Mouse (Mus musculus) lung, postnatal 4 days (tissue): Measurements from ENCODE around the gene Ubr1.

Experiments used
- DNase-seq, 2 experiments: peaks; one replicate each; pipeline ENCODE4 v3.0.0; 2021

Ubr1 gene

GRCm38 (mm10) chr2:120852626-120853025 is 117.9 kb downstream of the Ubr1 start:
- no peak for DNase-seq

DNA sequence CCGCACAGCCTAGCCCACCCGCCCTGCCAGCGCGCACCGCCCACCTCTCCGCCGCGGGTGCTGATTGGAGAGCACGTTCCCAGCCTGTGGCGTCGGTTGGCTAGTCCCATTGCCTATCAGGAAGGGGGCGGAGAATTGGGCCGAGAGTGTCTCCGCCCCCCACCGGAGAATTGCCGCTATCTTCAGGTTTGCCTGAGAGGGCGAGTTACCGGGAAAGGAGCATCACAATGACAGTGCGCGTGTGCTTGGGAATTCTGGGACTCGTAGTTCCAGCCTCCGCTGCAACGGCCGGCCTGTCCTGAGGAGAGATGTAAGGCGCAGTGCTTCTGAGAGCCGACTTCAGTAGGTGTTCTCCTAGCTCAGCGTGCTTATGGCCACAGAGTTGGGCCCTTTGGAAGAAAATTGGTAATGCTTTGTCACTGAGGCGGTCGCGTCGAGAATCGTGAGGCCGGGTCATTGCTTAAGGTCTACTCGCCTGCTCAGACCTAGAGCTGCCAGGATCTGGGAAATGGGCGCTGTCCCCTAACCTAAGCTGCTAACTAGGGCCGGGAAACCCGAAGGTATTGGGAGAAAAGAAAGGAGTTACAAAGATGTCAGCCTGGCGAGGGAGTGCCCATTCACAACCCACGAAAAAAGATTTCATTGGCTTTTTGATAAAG is 120.0 kb downstream of the Ubr1 start, which contains the start of gene Ttbk2:
TSS of gene Ttbk2 (minus strand) at position 181 of the 659 bp plus-strand sequence.
- peak; percentile 97 to 98 for DNase-seq

DNA sequence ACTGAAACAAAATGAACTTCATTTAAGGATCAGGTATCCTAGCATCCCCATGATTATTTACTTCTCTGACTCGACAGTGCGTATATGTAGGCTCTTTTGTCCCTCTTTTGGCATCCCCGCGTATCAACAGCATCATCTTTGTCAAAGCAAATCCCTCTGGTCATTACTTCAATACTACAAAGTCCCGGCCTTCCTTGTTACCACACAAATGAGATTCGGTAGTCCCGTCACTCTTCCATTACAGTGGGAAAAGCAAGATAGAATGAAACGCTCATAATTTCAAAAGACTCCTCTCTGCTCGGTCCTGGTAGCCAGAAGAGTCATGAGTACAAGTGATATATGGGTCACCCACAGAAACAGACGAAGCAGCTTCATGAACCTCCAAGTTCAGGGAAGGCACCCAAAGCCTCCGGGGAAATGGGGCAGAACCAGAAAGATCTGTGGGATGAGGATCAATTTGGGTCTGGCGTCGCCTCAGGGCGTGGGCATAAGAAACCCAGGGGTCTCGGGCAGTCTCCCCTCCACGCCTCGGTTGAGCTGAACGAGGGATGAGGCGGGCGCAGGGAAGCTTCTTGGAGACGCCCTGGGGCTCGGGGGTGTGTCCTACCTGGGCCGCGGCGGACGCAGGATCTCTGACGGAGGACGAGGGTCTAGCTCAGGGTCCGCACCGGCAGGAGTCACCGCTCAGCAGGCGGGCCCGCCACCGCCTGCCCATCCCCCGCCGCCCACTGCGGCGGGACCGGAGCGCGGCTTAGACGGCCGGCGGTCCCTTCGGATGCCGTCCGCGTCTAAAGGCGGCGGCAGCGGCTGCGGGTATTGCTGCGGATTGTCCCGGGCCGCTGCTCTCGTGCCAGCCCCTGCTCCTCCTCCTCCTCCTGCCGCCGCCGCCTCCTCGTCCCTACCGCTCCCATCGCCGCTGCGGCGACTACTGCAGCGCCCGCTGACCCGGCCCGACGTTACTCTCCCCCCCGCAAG is 120.8 kb downstream of the Ubr1 start, which contains the start of gene Cdan1:
TSS of gene Cdan1 (minus strand) at position 680 of the 975 bp plus-strand sequence.
- DNase-seq: no peak

DNA sequence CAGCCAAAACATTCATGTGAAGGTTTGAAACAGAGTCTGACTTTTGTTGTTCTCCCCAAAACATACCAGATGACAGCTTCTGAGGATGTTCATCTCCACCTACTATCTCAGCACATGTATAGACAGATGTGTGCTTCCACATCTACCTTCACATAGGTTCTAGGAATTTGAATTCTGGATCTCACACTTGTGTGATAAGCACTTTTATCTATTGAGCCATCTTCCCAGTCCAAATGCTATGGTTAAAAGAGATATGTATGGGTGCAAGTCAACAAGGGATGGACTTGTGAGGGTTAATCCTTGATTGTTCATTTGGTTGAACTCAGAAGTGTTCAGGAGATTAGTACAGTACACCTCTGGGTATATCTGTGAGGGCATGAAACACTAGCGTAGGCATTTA is 125.2 kb downstream of the Ubr1 start:
- DNase-seq: no peak

- no peak for DNase-seq
Observed at GRCm38 (mm10) chr2:120843990-120844389, 126.5 kb downstream of the Ubr1 start.

- DNase-seq: no peak
Observed at GRCm38 (mm10) chr2:120841211-120841610, 129.3 kb downstream of the Ubr1 start.

DNA sequence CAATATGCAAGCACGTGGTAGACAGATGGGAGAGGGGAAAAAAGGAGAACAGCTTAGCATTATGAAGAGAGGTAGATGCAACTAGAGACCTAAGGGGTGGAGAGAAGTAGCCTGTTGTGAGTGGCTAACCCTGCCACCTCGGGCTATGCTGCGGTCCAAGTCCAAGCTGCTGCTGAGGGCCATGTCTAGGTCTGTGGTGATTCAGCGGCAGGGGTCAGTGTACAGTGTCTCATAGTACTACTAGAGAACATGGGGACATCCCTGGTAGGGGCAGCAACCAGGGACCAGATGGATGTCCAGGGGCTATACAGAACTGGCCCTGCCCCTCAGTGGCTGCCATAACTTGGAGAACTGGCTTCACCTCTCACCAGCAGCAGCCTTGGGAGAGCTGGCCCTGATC is 135.3 kb downstream of the Ubr1 start:
- DNase-seq: no peak

DNA sequence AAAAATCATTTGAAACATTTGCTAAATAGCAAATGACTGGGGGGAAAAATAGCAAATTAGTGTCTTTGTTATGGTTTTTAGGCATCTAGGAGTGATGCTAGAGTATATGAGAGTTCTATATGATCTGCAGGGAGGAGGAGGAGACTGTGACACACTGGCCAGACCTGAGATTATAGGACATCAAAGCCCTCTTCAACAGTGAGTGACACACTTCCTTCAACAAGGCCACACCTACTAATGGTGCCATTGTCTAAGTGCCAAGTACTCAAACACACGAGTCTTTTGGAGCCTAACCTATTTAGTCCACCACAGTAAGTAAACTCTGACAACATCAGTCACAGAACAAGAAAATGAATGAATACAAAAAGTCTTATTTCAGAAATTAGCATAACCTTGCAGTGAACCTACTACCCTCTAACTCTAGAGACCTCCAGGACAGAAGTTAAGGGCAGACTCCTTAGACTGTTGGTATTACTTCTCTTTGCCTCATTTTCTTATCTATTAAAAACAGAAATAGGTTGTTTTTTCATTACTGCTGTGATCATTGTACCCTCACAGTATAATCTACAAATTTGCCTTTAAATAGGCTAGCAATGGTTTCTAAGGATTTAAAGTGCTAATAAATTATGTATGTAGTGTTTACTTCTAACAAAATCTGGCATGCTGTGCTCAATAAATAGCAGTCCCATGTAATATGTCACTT is 143.4 kb downstream of the Ubr1 start:
- no peak for DNase-seq
